Mouse (Mus musculus): ENCODE data around the gene Adamts13. TPM values are rescaled to one million over a fixed set of nuclear protein-coding genes. Genes with fewer than 3 reads are reported as not detected.
A peak's percentile ranks its signal among the peaks of the same experiment; 100 is the strongest.

Gene Adamts13
- total RNA-seq (2021) = not detected
- long read RNA-seq, experiment 1 = 0 reads
- long read RNA-seq, experiment 2 = 0 reads

DNA sequence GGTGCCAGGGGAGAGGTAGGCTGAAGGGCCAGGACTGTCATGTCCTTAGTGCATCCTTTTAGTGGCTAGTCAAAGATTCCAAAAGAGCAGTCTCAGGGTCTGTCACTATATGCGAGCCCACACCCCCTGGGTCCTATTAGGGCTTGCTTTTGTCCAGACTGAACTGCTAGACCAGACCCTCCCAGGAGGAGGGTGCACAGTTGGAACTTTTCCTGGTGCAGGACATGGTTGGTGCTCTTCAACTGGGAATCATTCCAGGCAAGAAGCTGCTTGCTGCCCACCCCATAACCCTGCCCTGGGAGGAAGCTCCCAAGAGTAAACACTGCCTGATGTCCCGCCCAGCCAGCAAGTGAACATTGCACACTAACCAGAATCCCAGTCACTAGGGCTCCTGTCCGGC is at the start of gene Adamts13:
Gene Adamts13, plus strand, starts transcription at position 301 of the 400 bp plus-strand sequence.
- no peak for DNase-seq
- intact Hi-C loops (cut with DNase I) = no loop called here

DNA sequence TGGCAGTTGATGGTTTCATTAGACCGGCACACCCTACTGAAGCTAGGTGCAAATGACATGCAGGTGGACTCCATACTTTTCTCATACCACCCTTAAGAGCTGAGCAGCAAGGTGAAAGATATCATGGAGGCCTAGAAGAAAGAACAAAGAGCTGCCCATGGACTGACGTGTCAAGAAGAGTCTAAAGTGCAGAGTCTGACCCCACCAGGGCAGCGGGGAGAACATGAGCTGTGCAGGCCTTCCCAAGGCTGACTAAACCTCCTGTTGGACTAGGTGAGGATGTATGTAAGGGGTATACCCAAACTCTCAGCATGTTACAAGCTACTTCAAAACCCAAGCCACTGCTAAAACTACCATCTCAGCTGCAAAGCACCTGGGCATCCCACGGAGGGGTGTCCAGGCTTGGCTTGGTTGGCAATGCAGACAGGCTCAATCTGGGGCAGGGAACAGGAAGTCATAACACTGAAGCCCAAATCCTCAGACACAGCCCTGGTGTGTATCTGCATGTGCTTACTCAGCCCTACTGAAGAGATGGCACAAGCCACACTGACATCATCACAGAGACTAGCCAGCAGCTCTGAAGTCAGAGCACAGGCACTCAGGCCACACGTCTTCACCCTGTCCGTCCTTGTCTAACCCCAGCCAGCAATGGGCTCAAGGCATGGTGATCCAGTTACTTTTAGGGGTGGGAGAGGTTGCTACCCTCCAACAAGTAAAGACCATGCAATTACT is 45.3 kb upstream of the Adamts13 start:
- no peak for DNase-seq
- intact Hi-C loops (cut with DNase I) = no loop called here

DNA sequence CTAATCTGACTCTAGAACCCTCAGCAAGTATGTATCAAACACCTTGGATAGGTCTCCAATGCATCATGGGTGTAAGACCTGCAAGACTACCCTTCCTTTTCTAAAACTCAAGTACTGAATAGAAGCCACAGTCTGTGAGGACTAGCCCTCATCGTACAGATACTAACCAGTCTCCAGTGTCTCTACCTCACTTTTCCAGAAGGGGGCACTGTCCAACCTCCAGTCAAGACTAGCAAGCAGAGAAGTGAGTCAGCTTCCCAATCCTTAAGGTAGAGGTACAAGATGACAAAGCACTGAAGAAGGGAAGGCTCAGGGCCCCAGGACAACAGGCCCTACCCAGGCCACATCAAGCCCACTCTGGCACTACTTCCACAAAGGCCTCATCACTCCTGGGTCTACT is 42.8 kb upstream of the Adamts13 start:
- DNase-seq = no peak
- intact Hi-C loops (cut with DNase I) = loop anchor here (2.0 to 5.0 kb wide), 2 partner anchors 77 to 110 kb away; partner anchors contain the start of gene Cacfd1

DNA sequence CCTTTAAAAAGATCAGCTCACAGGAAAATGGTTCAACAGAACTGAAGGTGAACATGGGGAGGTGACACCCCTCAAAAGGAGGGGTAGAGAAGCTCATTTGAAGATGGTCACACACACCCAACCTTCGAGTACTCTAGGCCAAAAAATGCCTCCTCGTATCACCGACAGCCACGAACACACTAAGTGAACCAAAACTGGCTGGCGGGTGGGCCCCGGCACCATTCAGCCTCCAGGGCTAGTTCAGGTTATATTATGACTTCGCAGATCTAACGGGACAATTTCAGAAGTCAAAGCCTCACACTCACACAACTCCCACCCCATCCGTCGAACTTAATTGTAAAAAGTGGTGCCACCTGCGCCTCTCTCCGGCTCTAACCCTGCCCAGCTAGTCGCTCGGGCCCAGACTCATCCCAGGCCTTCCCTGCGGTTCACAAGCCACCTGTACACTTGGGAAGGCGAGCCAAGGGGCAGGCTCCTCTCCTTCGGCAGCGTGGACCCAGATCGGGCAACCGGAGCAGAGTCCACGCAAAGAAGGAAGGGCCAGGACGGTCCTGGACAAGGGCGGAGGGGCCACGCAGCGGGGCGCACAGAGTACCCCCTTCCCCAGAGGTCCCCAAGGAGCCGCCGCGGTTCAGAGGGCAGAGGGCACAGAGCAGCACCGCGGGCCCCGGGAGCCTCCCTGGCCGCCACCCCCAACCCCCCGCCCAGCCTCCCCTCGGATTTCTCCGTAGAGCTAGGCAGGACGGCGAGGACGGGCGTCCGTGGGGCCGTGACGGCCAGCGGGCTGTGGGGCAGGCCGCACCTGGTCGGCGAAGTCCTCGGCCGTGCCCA is 40.5 kb upstream of the Adamts13 start:
- intact Hi-C loops (cut with DNase I) = loop anchor here (5.0 kb wide), 1 partner anchor 75 kb away; the partner anchor contains the start of gene Cacfd1
- no peak for DNase-seq

DNA sequence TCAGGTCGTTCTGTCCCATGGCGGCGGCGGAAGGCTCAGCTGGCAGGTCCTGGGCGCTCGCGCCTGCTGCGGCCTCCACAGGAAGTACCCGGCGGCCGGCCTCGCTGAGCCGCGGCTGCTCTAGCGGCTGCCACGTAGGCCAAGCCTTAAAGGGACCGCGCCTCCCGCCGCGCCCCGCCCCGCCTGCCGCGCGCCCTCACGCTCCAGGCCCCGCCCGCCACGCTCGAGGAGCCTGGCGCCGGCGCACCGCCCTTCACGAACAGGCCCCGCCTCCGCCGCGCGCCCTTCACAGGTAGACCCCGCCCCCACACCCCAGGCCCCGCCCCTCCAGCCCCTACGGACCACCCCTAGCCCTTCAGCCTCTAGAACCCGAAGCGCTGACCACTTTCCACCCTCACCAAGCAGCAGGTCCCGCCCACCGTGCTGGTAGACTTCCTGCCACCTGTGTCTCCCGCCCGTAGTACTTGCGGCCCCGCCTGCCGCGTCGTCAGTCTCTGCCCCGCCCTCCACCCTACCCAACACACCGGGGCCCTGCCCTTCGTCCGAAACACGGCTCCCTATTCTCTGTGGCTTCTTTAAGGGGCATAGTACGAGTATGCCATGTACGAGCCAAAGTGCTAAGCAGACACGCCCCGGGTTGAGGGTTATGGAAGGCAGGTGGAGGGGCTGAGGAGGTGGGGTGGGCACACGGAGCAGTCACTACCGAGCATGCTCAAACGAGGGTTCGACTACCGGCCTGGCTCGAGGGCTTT is 39.7 kb upstream of the Adamts13 start, which contains the start of the genes Surf4 and Stkld1:
Gene Surf4, minus strand, starts transcription at position 625 of the 752 bp plus-strand sequence.
Gene Stkld1, plus strand, starts transcription at position 744 of the 752 bp plus-strand sequence.
- intact Hi-C loops (cut with DNase I) = loop anchor here (5.0 kb wide), 1 partner anchor 74 kb away; the partner anchor contains the start of gene Cacfd1
- peak; percentile 82 to 89 for DNase-seq

DNA sequence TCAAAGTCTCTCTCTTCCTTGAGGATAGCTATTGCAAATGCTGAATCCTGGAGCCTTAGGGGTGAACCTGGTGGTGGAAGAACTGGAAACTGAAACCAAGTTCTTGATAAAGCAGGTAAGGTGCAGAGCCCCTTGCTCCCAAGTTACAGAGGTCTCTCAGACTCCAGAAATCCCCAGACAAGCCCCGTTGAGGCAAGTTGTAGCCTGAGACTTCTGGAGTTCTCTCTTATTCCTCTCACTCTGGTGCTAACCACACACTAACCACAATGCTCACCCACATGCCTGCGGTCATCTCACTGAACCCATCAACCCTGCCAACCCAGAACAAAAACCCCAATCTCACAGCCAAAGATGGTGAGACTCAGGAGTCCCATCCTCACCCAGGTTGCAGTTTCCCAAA is 37.9 kb upstream of the Adamts13 start:
- no peak for DNase-seq
- intact Hi-C loops (cut with DNase I) = no loop called here

DNA sequence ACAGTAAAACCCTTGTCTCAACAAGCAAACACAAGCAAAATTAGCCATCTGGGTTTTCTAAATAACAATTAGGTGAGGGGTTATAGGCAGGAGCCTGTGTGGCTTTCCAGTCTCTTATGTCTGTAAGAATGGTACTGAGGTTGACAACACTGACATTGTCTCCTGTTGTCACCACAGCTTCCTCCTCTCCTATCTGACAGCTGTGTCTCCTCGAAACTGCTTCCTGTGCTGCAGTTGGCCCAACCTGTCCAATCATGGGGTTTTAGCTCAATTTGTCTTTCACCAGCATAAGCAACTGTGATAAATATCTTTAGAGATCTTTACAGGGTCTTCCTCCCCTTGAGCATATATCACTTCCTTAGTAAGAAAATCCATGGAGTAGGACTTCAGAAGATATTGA is 36.8 kb upstream of the Adamts13 start:
- intact Hi-C loops (cut with DNase I) = no loop called here

DNA sequence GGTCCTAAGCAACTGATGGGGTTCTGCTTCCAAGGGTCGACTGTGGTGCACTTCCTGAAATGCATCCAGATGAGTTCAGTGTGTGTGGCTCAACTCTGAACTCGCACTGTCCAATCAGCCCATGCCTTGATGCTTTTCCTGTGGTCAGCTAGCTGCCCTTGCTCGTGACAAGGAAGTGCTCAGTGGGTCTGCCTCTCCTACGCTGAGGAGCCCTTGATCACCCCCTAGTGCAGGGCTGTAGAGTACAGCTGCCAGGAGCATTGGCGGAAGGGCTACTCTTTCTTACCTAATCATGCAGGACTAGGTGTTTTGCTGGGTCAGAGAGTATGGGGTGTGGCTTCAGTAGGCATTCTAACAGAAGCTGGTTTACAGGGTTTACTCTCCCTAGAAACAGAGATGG is 31.7 kb upstream of the Adamts13 start:
- intact Hi-C loops (cut with DNase I) = no loop called here
- no peak for DNase-seq

More for the DNA sequence above, 36.8 kb upstream of the Adamts13 start:
- no peak for DNase-seq

DNA sequence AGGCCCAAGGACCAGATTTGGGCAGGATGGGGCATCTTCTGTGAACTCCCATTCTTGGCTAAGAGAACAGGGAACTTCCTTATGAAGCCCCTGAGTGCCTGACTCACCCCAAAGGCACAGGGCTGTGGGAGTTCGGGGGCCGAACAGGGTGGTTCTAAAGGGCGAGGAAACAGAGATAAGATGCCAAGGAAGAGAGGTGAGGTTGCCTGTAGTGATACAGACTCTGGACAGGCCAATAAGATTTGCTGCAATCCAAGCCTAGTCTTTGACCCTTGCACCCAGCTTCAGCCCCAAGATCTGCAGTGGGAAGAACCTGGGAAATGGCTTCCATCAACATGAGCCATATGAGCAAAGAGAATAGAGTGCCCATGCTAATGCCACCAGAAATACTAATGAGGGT is 30.0 kb upstream of the Adamts13 start:
- intact Hi-C loops (cut with DNase I) = no loop called here
- DNase-seq = no peak

DNA sequence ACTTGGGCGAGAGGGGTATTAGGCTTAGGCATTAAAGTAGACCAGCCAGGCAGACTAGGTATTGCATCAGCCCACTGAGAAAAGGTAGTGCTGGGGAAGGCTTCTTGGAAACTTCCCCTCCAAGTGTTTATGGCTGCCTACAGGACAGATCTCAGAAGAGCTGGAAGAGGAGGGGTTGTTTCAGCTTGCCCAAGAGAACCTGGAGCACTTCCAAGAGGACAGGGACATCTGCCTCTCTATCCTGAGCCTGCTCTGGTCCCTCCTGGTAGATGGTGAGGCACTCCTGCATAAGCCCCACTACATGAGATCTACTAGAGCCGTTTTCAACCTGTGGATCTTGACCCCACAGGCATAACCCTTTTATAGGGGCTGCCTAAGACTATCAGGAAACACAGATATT is 22.8 kb upstream of the Adamts13 start:
- no peak for DNase-seq
- intact Hi-C loops (cut with DNase I) = no loop called here

DNA sequence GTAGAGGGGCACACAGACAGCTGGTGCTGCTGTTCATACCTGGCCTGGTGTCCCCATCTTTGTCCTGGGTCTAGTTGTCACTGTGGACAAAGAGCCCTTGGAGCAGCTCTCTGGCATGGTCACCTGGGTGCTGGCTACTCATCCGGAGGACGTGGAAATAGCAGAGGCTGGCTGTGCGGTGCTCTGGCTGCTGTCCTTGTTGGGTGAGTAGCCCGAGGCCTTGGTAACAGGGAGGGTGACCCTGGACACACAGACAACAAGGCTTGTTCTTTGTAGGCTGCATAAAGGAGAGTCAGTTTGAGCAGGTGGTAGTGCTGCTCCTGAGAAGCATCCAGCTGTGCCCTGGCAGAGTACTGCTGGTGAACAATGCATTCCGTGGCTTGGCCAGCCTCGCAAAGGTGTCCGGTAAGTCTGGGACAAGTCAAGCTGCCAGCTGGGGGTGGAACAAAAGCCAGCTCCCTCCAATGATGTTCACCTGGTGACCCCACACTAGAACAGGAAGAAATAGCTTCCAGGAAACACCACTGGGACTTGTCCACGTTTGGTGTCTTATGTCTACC is 21.8 kb upstream of the Adamts13 start:
- no peak for DNase-seq
- intact Hi-C loops (cut with DNase I) = no loop called here

DNA sequence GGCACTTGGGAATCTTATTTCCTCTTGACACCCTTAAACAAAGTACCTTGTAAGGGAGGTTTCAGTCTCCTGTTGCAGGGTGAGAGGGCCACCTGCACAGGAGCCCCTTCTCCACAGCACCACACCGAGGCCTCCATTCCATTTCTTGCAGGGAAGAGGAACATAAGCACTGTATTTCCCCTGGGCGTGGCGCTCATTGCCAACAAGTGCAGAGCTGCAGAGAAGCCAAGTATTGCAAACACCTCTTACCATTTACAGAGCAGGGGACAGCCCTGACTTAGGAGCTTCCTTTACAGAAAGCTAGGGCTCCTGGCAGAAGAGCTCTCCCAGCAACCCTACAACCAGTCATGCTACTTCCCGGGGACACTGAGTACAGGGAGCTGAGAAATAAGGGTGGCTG is 21.0 kb upstream of the Adamts13 start:
- DNase-seq = no peak
- intact Hi-C loops (cut with DNase I) = no loop called here

DNA sequence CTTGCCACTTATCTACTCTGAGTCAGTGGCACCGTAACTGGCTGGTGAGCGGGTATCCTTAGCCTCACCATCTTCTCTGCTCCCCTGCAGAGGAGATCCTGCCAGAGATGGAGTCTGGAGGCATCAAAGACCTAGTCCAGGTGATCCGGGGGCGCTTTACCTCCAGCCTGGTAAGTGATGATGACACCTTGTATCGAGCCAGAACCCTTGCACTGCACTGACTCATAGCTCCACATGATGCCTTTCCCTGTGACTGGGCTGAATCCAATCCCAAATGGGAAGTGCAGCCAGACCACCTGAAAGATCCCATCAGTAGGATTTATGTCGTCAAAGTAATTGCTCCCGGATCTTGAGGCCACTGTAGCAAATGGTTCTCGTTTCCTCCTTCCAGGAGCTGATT is 20.4 kb upstream of the Adamts13 start:
- DNase-seq = no peak
- intact Hi-C loops (cut with DNase I) = no loop called here

DNA sequence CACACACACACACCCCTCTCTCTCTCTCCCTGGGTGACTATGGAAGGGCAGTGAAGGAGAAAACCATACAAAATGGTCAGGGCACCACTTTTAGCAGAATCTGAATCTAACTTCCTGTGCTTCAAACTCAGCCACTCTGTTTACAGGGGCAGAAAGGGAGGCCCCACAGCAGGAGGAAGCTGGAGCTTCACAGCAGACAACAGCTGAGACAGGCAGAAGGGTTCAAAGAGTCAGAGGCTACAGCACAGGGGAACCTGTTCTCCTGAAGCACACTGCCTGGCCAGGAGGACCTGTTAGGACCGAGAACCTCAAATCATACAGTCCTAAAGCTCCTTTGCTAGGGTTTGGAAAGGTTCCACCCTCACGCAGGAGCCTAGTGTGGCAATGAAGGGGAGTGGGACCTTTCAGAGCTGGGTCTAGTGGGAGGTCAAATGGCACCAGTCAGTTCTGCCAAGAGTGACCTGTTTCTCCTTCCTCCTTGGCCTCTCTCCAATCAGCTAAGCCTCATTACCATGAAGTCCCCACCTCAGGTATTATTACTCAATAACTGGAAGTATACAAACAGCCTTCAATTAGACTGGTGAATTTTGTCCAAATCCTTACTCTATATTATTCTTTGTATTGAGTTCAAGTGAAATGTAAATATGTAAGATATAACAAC is 18.4 kb upstream of the Adamts13 start:
- intact Hi-C loops (cut with DNase I) = no loop called here
- DNase-seq = no peak

DNA sequence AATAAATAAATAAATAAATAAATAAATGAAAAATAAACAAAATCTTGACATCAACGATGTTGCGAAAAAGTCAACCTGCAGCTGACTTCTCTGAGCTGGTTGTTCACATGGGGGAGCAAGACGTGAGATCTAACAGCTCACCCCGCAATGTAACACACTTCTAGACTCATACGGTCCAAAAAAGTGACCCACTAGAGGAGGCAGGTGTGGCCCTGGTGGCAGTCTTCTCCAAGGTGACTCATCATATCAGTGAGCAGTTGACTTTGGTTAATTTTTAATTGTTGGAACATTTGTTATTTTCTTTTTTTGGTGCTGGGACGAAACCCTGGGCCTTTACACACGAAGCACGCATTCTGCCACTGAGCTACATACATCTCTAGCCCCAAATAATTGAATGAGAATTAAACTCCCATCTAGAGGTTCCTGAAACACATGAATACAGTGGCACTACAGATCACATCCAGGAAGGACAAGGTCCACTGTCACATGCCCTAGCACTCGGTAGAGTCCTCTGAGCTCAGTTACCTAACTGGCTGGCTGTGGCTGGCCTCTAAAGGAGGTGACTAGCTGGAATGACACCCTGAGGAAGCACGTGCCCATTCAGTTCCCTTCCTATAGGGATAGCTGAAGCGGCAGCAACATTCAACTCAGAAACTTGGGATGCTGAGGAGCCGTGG is 16.3 kb upstream of the Adamts13 start:
- no peak for DNase-seq
- intact Hi-C loops (cut with DNase I) = no loop called here

DNA sequence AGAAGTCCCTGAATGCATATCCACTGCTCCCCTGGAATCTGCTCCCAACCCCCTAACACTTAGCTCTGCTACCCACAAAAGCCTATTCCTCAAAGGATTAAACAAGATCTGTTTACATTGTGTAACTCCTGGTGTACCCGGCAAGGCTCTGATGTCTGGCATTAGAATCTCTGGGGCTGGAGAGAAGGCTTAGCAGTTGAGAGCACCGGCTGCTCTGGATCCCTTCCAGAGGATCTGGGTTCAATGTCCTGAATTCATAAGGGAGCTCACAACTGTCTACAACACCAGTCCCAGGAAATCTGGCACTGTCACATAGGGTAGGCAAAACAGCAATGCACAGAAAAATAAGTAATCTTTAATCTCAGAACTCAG is 15.7 kb upstream of the Adamts13 start:
- intact Hi-C loops (cut with DNase I) = no loop called here

DNA sequence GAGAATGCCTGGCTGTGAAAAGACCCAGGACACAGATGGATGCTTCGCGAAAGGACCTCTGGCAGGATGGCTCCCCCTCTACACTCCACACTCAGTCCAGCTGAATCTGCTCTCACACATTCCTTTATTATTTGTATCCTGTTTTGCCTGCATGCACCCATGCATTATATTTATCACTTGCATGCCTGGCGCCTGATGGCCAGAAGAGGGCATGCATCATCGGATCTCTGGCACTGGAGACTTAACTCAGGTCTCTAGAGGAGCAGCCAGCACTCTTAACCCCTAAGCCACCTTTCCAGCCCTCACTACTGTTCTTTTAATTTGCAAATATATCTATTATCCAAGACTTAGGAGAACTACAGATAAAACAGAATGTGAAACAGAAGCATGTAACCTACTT is 12.5 kb upstream of the Adamts13 start:
- intact Hi-C loops (cut with DNase I) = no loop called here
- DNase-seq = no peak

More for the DNA sequence above, 15.7 kb upstream of the Adamts13 start:
- no peak for DNase-seq

DNA sequence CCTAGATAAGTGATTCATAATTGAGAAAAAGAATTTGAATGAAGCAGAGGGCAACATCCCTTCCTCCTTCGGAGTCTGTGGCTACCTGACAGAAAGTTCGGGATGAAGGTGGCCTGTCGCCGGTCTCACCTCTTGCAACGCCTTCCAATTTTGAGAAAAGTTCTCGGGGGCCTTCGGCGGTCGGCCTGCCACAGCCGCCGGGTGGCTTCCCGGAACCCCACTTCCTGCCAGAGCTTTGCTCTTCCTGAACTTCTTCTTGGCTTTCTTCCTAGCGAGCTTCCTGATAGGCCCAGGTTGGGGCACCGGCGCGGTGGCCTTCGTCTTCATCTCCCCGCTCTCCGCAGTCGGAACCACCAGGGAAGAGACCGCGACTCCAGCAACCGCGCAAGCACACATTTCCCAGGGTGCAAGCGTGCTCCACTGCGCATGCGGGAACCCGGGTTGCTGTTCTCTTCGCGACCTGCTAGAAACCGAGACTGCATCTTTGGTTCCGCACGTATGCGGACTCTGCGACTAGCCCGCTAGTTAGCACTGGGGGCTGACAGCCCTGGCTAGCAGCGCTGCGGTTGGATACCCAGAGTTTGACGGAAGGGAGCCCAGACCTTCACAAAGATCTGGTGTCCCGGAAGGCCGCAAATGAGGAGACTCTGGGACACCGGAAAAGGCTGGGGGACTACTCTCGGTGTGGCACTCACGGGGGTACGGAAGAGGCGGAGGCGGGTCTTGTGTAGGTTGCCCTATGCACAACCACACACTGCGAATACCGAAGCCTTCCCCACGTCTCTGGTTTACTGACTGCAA is 9.1 kb upstream of the Adamts13 start, which contains the start of gene Rexo4:
Gene Rexo4, minus strand, starts transcription at position 464 of the 801 bp plus-strand sequence.
- intact Hi-C loops (cut with DNase I) = no loop called here
- peak; percentile 91 to 93 for DNase-seq
